Mouse (Mus musculus): Measurements from ENCODE around the gene Smg9.

GRCm38 (mm10) chr7:24430551-24431345, 31.3 kb downstream of the Smg9 start:
- no peak for TF ChIP-seq CTCF (IDR thresholded peaks at IDR 0.05; ENCODE audit: borderline replicate concordance, insufficient read depth, low read depth, low read length)
- TF ChIP-seq POLR2A (IDR thresholded peaks at IDR 0.05; ENCODE audit: borderline replicate concordance, insufficient read depth, low read length) = no peak

Measured in cerebellum, adult 2 months (tissue).